Mouse (Mus musculus): Measurements from ENCODE around the gene Ezr. TPM values are rescaled to one million over a fixed set of nuclear protein-coding genes. Genes with fewer than 3 reads are reported as not detected.
"Not testable (repeated sequence)": the region's sequence is repeated elsewhere in the genome, so short reads cannot be mapped to it uniquely, and the experiment has no call there.

Ezr gene
- polyA plus RNA-seq, 1 experiment from 2014 or later = 73.8 TPM

- no peak for DNase-seq (ENCODE audit: low spot score)
- Histone ChIP-seq H3K4me3 (ENCODE audit: low read depth, low read length) (no peak overlapping the region), H3K36me3 (ENCODE audit: control insufficient read depth, insufficient read depth, low read length) (no peaks in the 10 kb centered on the region), H3K4me2 (replicated peaks; ENCODE audit: low read depth, low read length) (no peak overlapping the region), H3K9ac (ENCODE audit: low read depth, low read length) (no peak overlapping the region), H3K27ac (ENCODE audit: low read depth, low read length) (no peak overlapping the region), H3K9me3 (ENCODE audit: control insufficient read depth, low read length) (no peaks in the 10 kb centered on the region), H3K4me1 (replicated peaks; ENCODE audit: control insufficient read depth, insufficient read depth, low read length) (no peaks in the 10 kb centered on the region), H3K27me3 (ENCODE audit: control insufficient read depth, insufficient read depth, low read length) (no peaks in the 10 kb centered on the region)
- ATAC-seq (ENCODE audit: low FRiP score) = no peak
- WGBS = 91% methylated on average over 12 of the region's 12 CpGs
Measured at GRCm38 (mm10) chr17:6734746-6735441, 47.7 kb downstream of the Ezr start.

- H3K4me2 ChIP-seq (replicated peaks; ENCODE audit: low read depth, low read length) = no peak overlapping the region
- H3K9ac ChIP-seq (ENCODE audit: low read depth, low read length) = no peak overlapping the region
- ATAC-seq (ENCODE audit: low FRiP score) (no peak), DNase-seq (ENCODE audit: low spot score) (no peak)
- H3K36me3 ChIP-seq (ENCODE audit: control insufficient read depth, insufficient read depth, low read length) = no peaks in the 10 kb centered on the region
- no peak overlapping the region for H3K4me3 ChIP-seq (ENCODE audit: low read depth, low read length)
- H3K27ac ChIP-seq (ENCODE audit: low read depth, low read length) = no peak overlapping the region
- no peaks in the 10 kb centered on the region for H3K9me3 ChIP-seq (ENCODE audit: control insufficient read depth, low read length)
- no peaks in the 10 kb centered on the region for H3K4me1 ChIP-seq (replicated peaks; ENCODE audit: control insufficient read depth, insufficient read depth, low read length)
- no peaks in the 10 kb centered on the region for H3K27me3 ChIP-seq (ENCODE audit: control insufficient read depth, insufficient read depth, low read length)
- 92% methylated on average over 10 of the region's 10 CpGs for WGBS
Measured at GRCm38 (mm10) chr17:6733322-6733875, 49.2 kb downstream of the Ezr start.

- Histone ChIP-seq H3K27ac (ENCODE audit: low read depth, low read length) (no peak overlapping the region), H3K4me2 (replicated peaks; ENCODE audit: low read depth, low read length) (no peak overlapping the region), H3K9ac (ENCODE audit: low read depth, low read length) (no peak overlapping the region), H3K4me1 (replicated peaks; ENCODE audit: control insufficient read depth, insufficient read depth, low read length) (no peaks in the 10 kb centered on the region), H3K9me3 (ENCODE audit: control insufficient read depth, low read length) (no peaks in the 10 kb centered on the region), H3K27me3 (ENCODE audit: control insufficient read depth, insufficient read depth, low read length) (no peaks in the 10 kb centered on the region), H3K36me3 (ENCODE audit: control insufficient read depth, insufficient read depth, low read length) (no peaks in the 10 kb centered on the region), H3K4me3 (ENCODE audit: low read depth, low read length) (no peak overlapping the region)
- ATAC-seq (ENCODE audit: low FRiP score) (no peak), DNase-seq (ENCODE audit: low spot score) (no peak)
- WGBS = 89% methylated on average over 4 of the region's 4 CpGs
Measured at GRCm38 (mm10) chr17:6732665-6733064, 49.9 kb downstream of the Ezr start.

- Histone ChIP-seq H3K4me2 (replicated peaks; ENCODE audit: low read depth, low read length) (no peak overlapping the region), H3K36me3 (ENCODE audit: control insufficient read depth, insufficient read depth, low read length) (no peaks in the 10 kb centered on the region), H3K27me3 (ENCODE audit: control insufficient read depth, insufficient read depth, low read length) (no peaks in the 10 kb centered on the region), H3K4me3 (ENCODE audit: low read depth, low read length) (no peak overlapping the region), H3K27ac (ENCODE audit: low read depth, low read length) (no peak overlapping the region), H3K9ac (ENCODE audit: low read depth, low read length) (no peak overlapping the region), H3K4me1 (replicated peaks; ENCODE audit: control insufficient read depth, insufficient read depth, low read length) (no peaks in the 10 kb centered on the region), H3K9me3 (ENCODE audit: control insufficient read depth, low read length) (no peaks in the 10 kb centered on the region)
- ATAC-seq (ENCODE audit: low FRiP score) (no peak), DNase-seq (ENCODE audit: low spot score) (no peak)
- 75% methylated on average over 12 of the region's 12 CpGs for WGBS
Measured at GRCm38 (mm10) chr17:6731634-6732033, 51.0 kb downstream of the Ezr start.

- no peak overlapping the region for H3K4me3 ChIP-seq (ENCODE audit: low read depth, low read length)
- H3K27me3 ChIP-seq (ENCODE audit: control insufficient read depth, insufficient read depth, low read length) = no peaks in the 10 kb centered on the region
- H3K9ac ChIP-seq (ENCODE audit: low read depth, low read length) = no peak overlapping the region
- H3K27ac ChIP-seq (ENCODE audit: low read depth, low read length) = no peak overlapping the region
- no peak for DNase-seq (ENCODE audit: low spot score)
- no peak overlapping the region for H3K4me2 ChIP-seq (replicated peaks; ENCODE audit: low read depth, low read length)
- no peaks in the 10 kb centered on the region for H3K36me3 ChIP-seq (ENCODE audit: control insufficient read depth, insufficient read depth, low read length)
- ATAC-seq (ENCODE audit: low FRiP score) = no peak
- H3K9me3 ChIP-seq (ENCODE audit: control insufficient read depth, low read length) = no peaks in the 10 kb centered on the region
- WGBS = 82% methylated on average over 8 of the region's 8 CpGs
- H3K4me1 ChIP-seq (replicated peaks; ENCODE audit: control insufficient read depth, insufficient read depth, low read length) = no peaks in the 10 kb centered on the region
Measured at GRCm38 (mm10) chr17:6731132-6731531, 51.5 kb downstream of the Ezr start.

GRCm38 (mm10) chr17:6729244-6729742 lies 53.3 kb downstream of the Ezr start:
- H3K27me3 ChIP-seq (ENCODE audit: control insufficient read depth, insufficient read depth, low read length) = no peaks in the 10 kb centered on the region
- DNase-seq (ENCODE audit: low spot score) (no peak), ATAC-seq (ENCODE audit: low FRiP score) (peak; percentile 33; the same call in 1 of the 2 replicates)
- 23% methylated on average over 6 of the region's 6 CpGs for WGBS
- no peak overlapping the region for H3K4me2 ChIP-seq (replicated peaks; ENCODE audit: low read depth, low read length)
- no peak overlapping the region for H3K4me3 ChIP-seq (ENCODE audit: low read depth, low read length)
- H3K9me3 ChIP-seq (ENCODE audit: control insufficient read depth, low read length) = no peaks in the 10 kb centered on the region
- no peak overlapping the region for H3K9ac ChIP-seq (ENCODE audit: low read depth, low read length)
- H3K36me3 ChIP-seq (ENCODE audit: control insufficient read depth, insufficient read depth, low read length) = no peaks in the 10 kb centered on the region
- no peaks in the 10 kb centered on the region for H3K4me1 ChIP-seq (replicated peaks; ENCODE audit: control insufficient read depth, insufficient read depth, low read length)
- H3K27ac ChIP-seq (ENCODE audit: low read depth, low read length) = 0 out of 2 replicates have a peak overlapping the region, but pooled peaks have one; percentile 20

- H3K9me3 ChIP-seq (ENCODE audit: control insufficient read depth, low read length) = no peaks in the 10 kb centered on the region
- no peak for ATAC-seq (ENCODE audit: low FRiP score)
- H3K4me3 ChIP-seq (ENCODE audit: low read depth, low read length) = no peak overlapping the region
- no peaks in the 10 kb centered on the region for H3K27me3 ChIP-seq (ENCODE audit: control insufficient read depth, insufficient read depth, low read length)
- no peaks in the 10 kb centered on the region for H3K4me1 ChIP-seq (replicated peaks; ENCODE audit: control insufficient read depth, insufficient read depth, low read length)
- WGBS = 94% methylated on average over 12 of the region's 12 CpGs
- H3K27ac ChIP-seq (ENCODE audit: low read depth, low read length) = no peak overlapping the region
- H3K4me2 ChIP-seq (replicated peaks; ENCODE audit: low read depth, low read length) = no peak overlapping the region
- DNase-seq (ENCODE audit: low spot score) = no peak
- no peak overlapping the region for H3K9ac ChIP-seq (ENCODE audit: low read depth, low read length)
- no peaks in the 10 kb centered on the region for H3K36me3 ChIP-seq (ENCODE audit: control insufficient read depth, insufficient read depth, low read length)
Measured at GRCm38 (mm10) chr17:6727996-6728610, 54.5 kb downstream of the Ezr start.

- H3K9me3 ChIP-seq (ENCODE audit: control insufficient read depth, low read length); DNase-seq (ENCODE audit: low spot score); H3K27ac ChIP-seq (ENCODE audit: low read depth, low read length); H3K9ac ChIP-seq (ENCODE audit: low read depth, low read length); H3K4me1 ChIP-seq (replicated peaks; ENCODE audit: control insufficient read depth, insufficient read depth, low read length); H3K4me3 ChIP-seq (ENCODE audit: low read depth, low read length); ATAC-seq (ENCODE audit: low FRiP score); H3K4me2 ChIP-seq (replicated peaks; ENCODE audit: low read depth, low read length); H3K36me3 ChIP-seq (ENCODE audit: control insufficient read depth, insufficient read depth, low read length); H3K27me3 ChIP-seq (ENCODE audit: control insufficient read depth, insufficient read depth, low read length): not testable (repeated sequence)
- WGBS = 86% methylated on average over 7 of the region's 8 CpGs
Measured at GRCm38 (mm10) chr17:6713944-6714343, 68.6 kb downstream of the Ezr start.

- H3K36me3 ChIP-seq (ENCODE audit: control insufficient read depth, insufficient read depth, low read length); H3K4me1 ChIP-seq (replicated peaks; ENCODE audit: control insufficient read depth, insufficient read depth, low read length); ATAC-seq (ENCODE audit: low FRiP score); H3K27me3 ChIP-seq (ENCODE audit: control insufficient read depth, insufficient read depth, low read length); H3K4me3 ChIP-seq (ENCODE audit: low read depth, low read length); DNase-seq (ENCODE audit: low spot score); H3K4me2 ChIP-seq (replicated peaks; ENCODE audit: low read depth, low read length); H3K27ac ChIP-seq (ENCODE audit: low read depth, low read length); H3K9me3 ChIP-seq (ENCODE audit: control insufficient read depth, low read length); H3K9ac ChIP-seq (ENCODE audit: low read depth, low read length): not testable (repeated sequence)
- 76% methylated on average over 2 of the region's 2 CpGs for WGBS
Measured at GRCm38 (mm10) chr17:6713483-6713882, 69.1 kb downstream of the Ezr start.
